Mouse (Mus musculus) naive thymus-derived CD4-positive, alpha-beta T cell, adult 2 months (primary cell): Measurements from ENCODE around the gene Pak7.

Source experiments
- DNase-seq: peaks from one replicate; pipeline ENCODE4 v3.0.0-alpha.2; 2011; ENCODE audit warnings: low read depth

Gene Pak7

GRCm38 (mm10) chr2:136048464-136048863 is 339.3 kb downstream of the Pak7 start:
- DNase-seq, result no peak
